Mouse (Mus musculus) cerebellum, postnatal 10 days (tissue): ENCODE data around the gene Olfr592.
"Not testable (repeated sequence)": the region's sequence is repeated elsewhere in the genome, so short reads cannot be mapped to it uniquely, and the experiment has no call there.

Experiments used
- DNase-seq, 2 experiments: peaks; one replicate each; pipeline ENCODE4 v3.0.0; 2021; ENCODE audit warnings: mixed read lengths in 2 of 2

The Olfr592 gene

GRCm38 (mm10) chr7:103184503-103184902 lies at the start of gene Olfr592:
Olfr592 (plus strand) TSS chr7:103184803.
- not testable (repeated sequence) for DNase-seq

- no peak for DNase-seq
These were observed 44.0 kb upstream of the Olfr592 start, which contains the start of gene Olfr588-ps1 for GRCm38 (mm10) chr7:103140579-103140978. Olfr588-ps1 (plus strand) TSS chr7:103140879.

- no peak for DNase-seq
These were observed 28.3 kb upstream of the Olfr592 start, which contains the start of gene Olfr589 for GRCm38 (mm10) chr7:103156256-103156655. Olfr589 (minus strand) TSS chr7:103156356.

- DNase-seq, result peak; percentile 76 to 82
These were observed 14.9 kb upstream of the Olfr592 start for GRCm38 (mm10) chr7:103169697-103170096.

GRCm38 (mm10) chr7:103178240-103178639 lies 6.4 kb upstream of the Olfr592 start, which contains the start of gene Olfr591:
Olfr591 (minus strand) TSS chr7:103178340.
- DNase-seq, result no peak

GRCm38 (mm10) chr7:103211562-103211961 lies 27.0 kb downstream of the Olfr592 start, which contains the start of gene Olfr593:
Olfr593 (plus strand) TSS chr7:103211862.
- DNase-seq, result no peak

- DNase-seq, result not testable (repeated sequence)
These were observed 27.4 kb downstream of the Olfr592 start for GRCm38 (mm10) chr7:103212050-103212449.

- no peak for DNase-seq
These were observed 32.1 kb downstream of the Olfr592 start, which contains the start of gene Olfr594 for GRCm38 (mm10) chr7:103216696-103217095. Olfr594 (plus strand) TSS chr7:103216996.
